Mouse (Mus musculus): ENCODE measurements around the gene Slco1c1. TPM values are rescaled to one million over a fixed set of nuclear protein-coding genes. Genes with fewer than 3 reads are reported as not detected.
"Not testable (repeated sequence)": the region's sequence is repeated elsewhere in the genome, so short reads cannot be mapped to it uniquely, and the experiment has no call there.

Slco1c1 gene
- polyA plus RNA-seq, 1 experiment: 0.08 TPM

GRCm38 (mm10) chr6:141584791-141585403, 60.7 kb downstream of the Slco1c1 start:
- Histone ChIP-seq H3K4me1 (ENCODE audit: control insufficient read depth, insufficient read depth, low read length) (no peaks in the 10 kb centered on the region), H3K4me3 (ENCODE audit: insufficient read depth, low read depth, low read length) (no peak overlapping the region), H3K27me3 (replicated peaks; ENCODE audit: control insufficient read depth, insufficient read depth, low read length) (no peaks in the 10 kb centered on the region; the same call in 1 of the 2 replicates), H3K36me3 (ENCODE audit: control insufficient read depth, insufficient read depth, low read length) (no peaks in the 10 kb centered on the region), H3K27ac (ENCODE audit: insufficient read depth, low read depth, low read length) (no peak overlapping the region)
- WGBS: 76% methylated on average over 1 of the region's 1 CpGs
- no peak for DNase-seq
- TF ChIP-seq POLR2A (IDR thresholded peaks at IDR 0.05; ENCODE audit: low read depth, low read length) (no peak), CTCF (conservative IDR thresholded peaks at IDR 0.05; ENCODE audit: insufficient read depth, insufficient read length, low read depth, low read length) (no peak)

- H3K36me3 ChIP-seq (ENCODE audit: control insufficient read depth, insufficient read depth, low read length): no peaks in the 10 kb centered on the region
- no peak overlapping the region for H3K27ac ChIP-seq (ENCODE audit: insufficient read depth, low read depth, low read length)
- no peak for DNase-seq
- H3K27me3 ChIP-seq (replicated peaks; ENCODE audit: control insufficient read depth, insufficient read depth, low read length): no peaks in the 10 kb centered on the region; the same call in 1 of the 2 replicates
- TF ChIP-seq CTCF (conservative IDR thresholded peaks at IDR 0.05; ENCODE audit: insufficient read depth, insufficient read length, low read depth, low read length) (no peak), POLR2A (IDR thresholded peaks at IDR 0.05; ENCODE audit: low read depth, low read length) (no peak)
- 43% methylated on average over 1 of the region's 1 CpGs for WGBS
- H3K4me1 ChIP-seq (ENCODE audit: control insufficient read depth, insufficient read depth, low read length): no peaks in the 10 kb centered on the region
- H3K4me3 ChIP-seq (ENCODE audit: insufficient read depth, low read depth, low read length): no peak overlapping the region
These were observed 65.8 kb downstream of the Slco1c1 start for GRCm38 (mm10) chr6:141590002-141590401.

- not testable (repeated sequence) for H3K27ac ChIP-seq (ENCODE audit: insufficient read depth, low read depth, low read length); H3K4me3 ChIP-seq (ENCODE audit: insufficient read depth, low read depth, low read length); H3K4me1 ChIP-seq (ENCODE audit: control insufficient read depth, insufficient read depth, low read length); H3K36me3 ChIP-seq (ENCODE audit: control insufficient read depth, insufficient read depth, low read length); H3K27me3 ChIP-seq (replicated peaks; ENCODE audit: control insufficient read depth, insufficient read depth, low read length)
- WGBS: 10% methylated on average over 4 of the region's 4 CpGs
- DNase-seq: peak; percentile 50
These were observed 66.5 kb downstream of the Slco1c1 start for GRCm38 (mm10) chr6:141590598-141591200.

GRCm38 (mm10) chr6:141596081-141596480, 71.9 kb downstream of the Slco1c1 start:
- Histone ChIP-seq H3K27me3 (replicated peaks; ENCODE audit: control insufficient read depth, insufficient read depth, low read length) (no peaks in the 10 kb centered on the region), H3K36me3 (ENCODE audit: control insufficient read depth, insufficient read depth, low read length) (no peaks in the 10 kb centered on the region), H3K4me1 (ENCODE audit: control insufficient read depth, insufficient read depth, low read length) (no peaks in the 10 kb centered on the region), H3K4me3 (ENCODE audit: insufficient read depth, low read depth, low read length) (no peak overlapping the region), H3K27ac (ENCODE audit: insufficient read depth, low read depth, low read length) (no peak overlapping the region)
- DNase-seq: no peak
- WGBS: 86% methylated on average over 2 of the region's 2 CpGs
- TF ChIP-seq POLR2A (IDR thresholded peaks at IDR 0.05; ENCODE audit: low read depth, low read length) (no peak), CTCF (conservative IDR thresholded peaks at IDR 0.05; ENCODE audit: insufficient read depth, insufficient read length, low read depth, low read length) (no peak)

GRCm38 (mm10) chr6:141597037-141597436, 72.9 kb downstream of the Slco1c1 start:
- Histone ChIP-seq H3K27ac (ENCODE audit: insufficient read depth, low read depth, low read length) (no peak overlapping the region), H3K36me3 (ENCODE audit: control insufficient read depth, insufficient read depth, low read length) (no peaks in the 10 kb centered on the region), H3K4me1 (ENCODE audit: control insufficient read depth, insufficient read depth, low read length) (no peaks in the 10 kb centered on the region), H3K27me3 (replicated peaks; ENCODE audit: control insufficient read depth, insufficient read depth, low read length) (no peaks in the 10 kb centered on the region), H3K4me3 (ENCODE audit: insufficient read depth, low read depth, low read length) (no peak overlapping the region)
- WGBS: 94% methylated on average over 2 of the region's 2 CpGs
- DNase-seq: no peak
- no peak for TF ChIP-seq POLR2A (IDR thresholded peaks at IDR 0.05; ENCODE audit: low read depth, low read length)
- TF ChIP-seq CTCF (conservative IDR thresholded peaks at IDR 0.05; ENCODE audit: insufficient read depth, insufficient read length, low read depth, low read length): no peak

- no peak overlapping the region for H3K27ac ChIP-seq (ENCODE audit: insufficient read depth, low read depth, low read length)
- no peaks in the 10 kb centered on the region for H3K27me3 ChIP-seq (replicated peaks; ENCODE audit: control insufficient read depth, insufficient read depth, low read length)
- H3K4me1 ChIP-seq (ENCODE audit: control insufficient read depth, insufficient read depth, low read length): no peaks in the 10 kb centered on the region
- TF ChIP-seq POLR2A (IDR thresholded peaks at IDR 0.05; ENCODE audit: low read depth, low read length) (no peak), CTCF (conservative IDR thresholded peaks at IDR 0.05; ENCODE audit: insufficient read depth, insufficient read length, low read depth, low read length) (no peak)
- H3K36me3 ChIP-seq (ENCODE audit: control insufficient read depth, insufficient read depth, low read length): no peaks in the 10 kb centered on the region
- no peak for DNase-seq
- WGBS: 74% methylated on average over 9 of the region's 9 CpGs
- no peak overlapping the region for H3K4me3 ChIP-seq (ENCODE audit: insufficient read depth, low read depth, low read length)
These were observed 76.8 kb downstream of the Slco1c1 start for GRCm38 (mm10) chr6:141600940-141601339.

GRCm38 (mm10) chr6:141610702-141611260, 86.6 kb downstream of the Slco1c1 start:
- Histone ChIP-seq H3K36me3 (ENCODE audit: control insufficient read depth, insufficient read depth, low read length) (no peaks in the 10 kb centered on the region), H3K27ac (ENCODE audit: insufficient read depth, low read depth, low read length) (no peak overlapping the region), H3K27me3 (replicated peaks; ENCODE audit: control insufficient read depth, insufficient read depth, low read length) (no peaks in the 10 kb centered on the region), H3K4me3 (ENCODE audit: insufficient read depth, low read depth, low read length) (no peak overlapping the region), H3K4me1 (ENCODE audit: control insufficient read depth, insufficient read depth, low read length) (no peaks in the 10 kb centered on the region)
- no peak for TF ChIP-seq CTCF (conservative IDR thresholded peaks at IDR 0.05; ENCODE audit: insufficient read depth, insufficient read length, low read depth, low read length)
- no peak for TF ChIP-seq POLR2A (IDR thresholded peaks at IDR 0.05; ENCODE audit: low read depth, low read length)
- WGBS: 44% methylated on average over 2 of the region's 2 CpGs
- peak; percentile 37 for DNase-seq
